ENCODE assay signal across 9 mouse cellular contexts in genomic region chr9:50518781-50519180, GRCm38 (mm10). TPM values are rescaled to one million over a fixed set of nuclear protein-coding genes. Genes with fewer than 3 reads are reported as not detected.
DNase-seq lines count a peak whose midpoint lies in the region; ATAC-seq and TF ChIP-seq lines count a peak whose summit lies in the region.
"Had no signal": no experiment of that assay in that cellular context is flagged by ENCODE, and none has a peak within 500 bp of the region (broad histone marks: within the 10 kb centered on the region; RNA-seq: fewer than 3 reads in every experiment).

No protein-coding gene starts in this region.

- H3K4me2 ChIP-seq in intestine, postnatal 0 days (replicated peaks; ENCODE audit: low read depth): no peak overlapping the region
- no peak overlapping the region for H3K4me2 ChIP-seq in intestine, embryonic 15.5 days (replicated peaks)

- no peaks in the 10 kb centered on the region for H3K9me3 ChIP-seq in intestine, postnatal 0 days (ENCODE audit: control insufficient read depth)
- no peaks in the 10 kb centered on the region for H3K9me3 ChIP-seq in intestine, embryonic 15.5 days
- no peaks in the 10 kb centered on the region for H3K9me3 ChIP-seq in E14TG2a.4 (ENCODE audit: low read length)
- H3K9me3 ChIP-seq: megakaryocyte, embryonic 14.5 days had no signal

- no peak overlapping the region for H3K27ac ChIP-seq in intestine, postnatal 0 days (ENCODE audit: low read depth, low read length)
- H3K27ac ChIP-seq in intestine, embryonic 15.5 days: no peak overlapping the region

- no peak overlapping the region for H3K9ac ChIP-seq in intestine, postnatal 0 days (ENCODE audit: low read depth, low read length)
- H3K9ac ChIP-seq in intestine, embryonic 15.5 days: no peak overlapping the region

- intact Hi-C loops in left cerebral cortex, postnatal 36 days (cut with DNase I): no loop called here

- H3K27me3 ChIP-seq in intestine, postnatal 0 days (replicated peaks; ENCODE audit: control insufficient read depth, insufficient read depth, low read length): no peaks in the 10 kb centered on the region
- no peaks in the 10 kb centered on the region for H3K27me3 ChIP-seq in intestine, embryonic 15.5 days (replicated peaks)
- H3K27me3 ChIP-seq in E14TG2a.4 (ENCODE audit: insufficient read depth, low read length): no peaks in the 10 kb centered on the region
- H3K27me3 ChIP-seq: megakaryocyte, embryonic 14.5 days had no signal

- WGBS in intestine, postnatal 0 days: 17% methylated on average over 2 of the region's 2 CpGs
- WGBS in intestine, embryonic 15.5 days: 13% methylated on average over 2 of the region's 2 CpGs

- H3K36me3 ChIP-seq in intestine, postnatal 0 days (ENCODE audit: control insufficient read depth, insufficient read depth): peaks cover 10% of the 10 kb centered on the region; the same call in 1 of the 2 replicates
- H3K36me3 ChIP-seq in intestine, embryonic 15.5 days: no peaks in the 10 kb centered on the region
- H3K36me3 ChIP-seq in E14TG2a.4 (ENCODE audit: insufficient read depth, low read length): no peaks in the 10 kb centered on the region

- peak; percentile 76 for TF ChIP-seq CTCF in intestine, postnatal 0 days (IDR thresholded peaks at IDR 0.05; ENCODE audit: low read depth)
- peak; percentile 85 for TF ChIP-seq CTCF in E14TG2a.4 (conservative IDR thresholded peaks at IDR 0.05; ENCODE audit: low read length)

- peak; percentile 65 for DNase-seq in 416B (ENCODE audit: low read depth)
- no peak for DNase-seq in left cerebral cortex, postnatal 36 days (ENCODE audit: low spot score in 2 of 2)
- no peak for DNase-seq in right cerebral cortex, adult 2 months (ENCODE audit: low spot score in 2 of 2)

- H3K4me1 ChIP-seq in intestine, postnatal 0 days (replicated peaks; ENCODE audit: control insufficient read depth, insufficient read depth, low read length): no peaks in the 10 kb centered on the region
- H3K4me1 ChIP-seq in intestine, embryonic 15.5 days (replicated peaks): no peaks in the 10 kb centered on the region
- peaks cover 4% of the 10 kb centered on the region; the same call in 1 of the 2 replicates for H3K4me1 ChIP-seq in E14TG2a.4 (replicated peaks; ENCODE audit: low read depth, low read length)

- H3K4me3 ChIP-seq in intestine, postnatal 0 days (ENCODE audit: low read depth, low read length): no peak overlapping the region
- no peak overlapping the region for H3K4me3 ChIP-seq in intestine, embryonic 15.5 days (replicated peaks)
- no peak overlapping the region for H3K4me3 ChIP-seq in E14TG2a.4 (replicated peaks; ENCODE audit: low read length)
- H3K4me3 ChIP-seq: megakaryocyte, embryonic 14.5 days had no signal

- no peak for ATAC-seq in intestine, postnatal 0 days
- ATAC-seq in intestine, embryonic 15.5 days: no peak
- ATAC-seq in erythroblast, adult 5-6 weeks (replicated peaks; ENCODE audit: low FRiP score, poor library complexity, severe bottlenecking): peak; percentile 63; the same call in 1 of the 2 replicates

RNA-seq across cellular contexts. Expression of gene Pts, which starts 9.7 kb away (rescaled TPM):
- 88.2 and 90.8 TPM in 2 replicates for polyA plus RNA-seq in intestine, postnatal 0 days (2015; fragmentation: Nextera tagmentation; extraction: Ambion mirVana)
- polyA plus RNA-seq in intestine, embryonic 15.5 days (2015; fragmentation: Nextera tagmentation; extraction: Ambion mirVana): 93.9 and 94.1 TPM in 2 replicates
- total RNA-seq in erythroblast, adult 5-6 weeks (2015; ENCODE audit: low replicate concordance): 16.3 and 20.5 TPM in 2 replicates
- total RNA-seq in erythroblast, adult 5-6 weeks (2017; ENCODE audit: low replicate concordance): 15.8 and 19.4 TPM in 2 replicates
- total RNA-seq in left cerebral cortex, postnatal 36 days (2021): 10 to 100 TPM; 33.4 to 34.0 TPM

RNA-seq across cellular contexts. Expression of gene Plet1, which starts 24.5 kb away (rescaled TPM):
- 3.1 and 4.0 TPM in 2 replicates for polyA plus RNA-seq in intestine, postnatal 0 days (2015; fragmentation: Nextera tagmentation; extraction: Ambion mirVana)
- 1.7 and 2.0 TPM in 2 replicates for polyA plus RNA-seq in intestine, embryonic 15.5 days (2015; fragmentation: Nextera tagmentation; extraction: Ambion mirVana)
- not detected in 2 replicates for total RNA-seq in erythroblast, adult 5-6 weeks (2015; ENCODE audit: low replicate concordance)
- total RNA-seq in erythroblast, adult 5-6 weeks (2017; ENCODE audit: low replicate concordance): not detected in 2 replicates
- not detected for total RNA-seq in left cerebral cortex, postnatal 36 days (2021)

RNA-seq across cellular contexts. Expression of gene Il18, which starts 35.8 kb away (rescaled TPM):
- polyA plus RNA-seq in intestine, postnatal 0 days (2015; fragmentation: Nextera tagmentation; extraction: Ambion mirVana): 57.3 and 68.7 TPM in 2 replicates
- 17.6 and 18.8 TPM in 2 replicates for polyA plus RNA-seq in intestine, embryonic 15.5 days (2015; fragmentation: Nextera tagmentation; extraction: Ambion mirVana)
- total RNA-seq in erythroblast, adult 5-6 weeks (2015; ENCODE audit: low replicate concordance): 21.5 TPM in 1 of 2 replicates, not detected in the other
- total RNA-seq in erythroblast, adult 5-6 weeks (2017; ENCODE audit: low replicate concordance): 2.4 and 3.7 TPM in 2 replicates
- 10 to 100 TPM; 24.7 to 26.7 TPM for total RNA-seq in left cerebral cortex, postnatal 36 days (2021)

RNA-seq across cellular contexts. Expression of gene Bco2, which starts 36.2 kb away (rescaled TPM):
- 4.7 and 5.3 TPM in 2 replicates for polyA plus RNA-seq in intestine, postnatal 0 days (2015; fragmentation: Nextera tagmentation; extraction: Ambion mirVana)
- 3.4 and 4.4 TPM in 2 replicates for polyA plus RNA-seq in intestine, embryonic 15.5 days (2015; fragmentation: Nextera tagmentation; extraction: Ambion mirVana)
- 0.84 and 1.7 TPM in 2 replicates for total RNA-seq in erythroblast, adult 5-6 weeks (2015; ENCODE audit: low replicate concordance)
- total RNA-seq in erythroblast, adult 5-6 weeks (2017; ENCODE audit: low replicate concordance): 0.17 and 2.0 TPM in 2 replicates
- 1 to 10 TPM; 2.7 to 3.1 TPM for total RNA-seq in left cerebral cortex, postnatal 36 days (2021)

RNA-seq across cellular contexts. Expression of gene Tex12, which starts 42.3 kb away (rescaled TPM):
- polyA plus RNA-seq in intestine, postnatal 0 days (2015; fragmentation: Nextera tagmentation; extraction: Ambion mirVana): 0.43 and 0.65 TPM in 2 replicates
- 0.16 and 0.19 TPM in 2 replicates for polyA plus RNA-seq in intestine, embryonic 15.5 days (2015; fragmentation: Nextera tagmentation; extraction: Ambion mirVana)
- total RNA-seq in erythroblast, adult 5-6 weeks (2015; ENCODE audit: low replicate concordance): not detected in 2 replicates
- not detected in 2 replicates for total RNA-seq in erythroblast, adult 5-6 weeks (2017; ENCODE audit: low replicate concordance)
- not detected for total RNA-seq in left cerebral cortex, postnatal 36 days (2021)
- total RNA-seq: gastrocnemius, adult 8-10 months had no signal
